Mouse (Mus musculus) embryonic stem cell, embryonic (primary cell): ENCODE results near the gene Slc1a1.

Source experiments
- CTCF ChIA-PET, 4 experiments: fragments of 300-600 bp in 2 of 4; fragments of 350-600 bp in 2 of 4; sonication (Branson Sonifier 250); formaldehyde crosslinking; loops; one replicate each; lab custom pipeline; 2022; ENCODE audit warnings: inconsistent platforms in 2 of 4; lab: Charles Lee
- POLR2A ChIA-PET, 4 experiments: fragments of 300-600 bp in 2 of 4; fragments of 350-600 bp in 2 of 4; sonication (Branson Sonifier 250); formaldehyde crosslinking; loops; one replicate each; lab custom pipeline; 2022; ENCODE audit warnings: antibody characterized with exemption in 4 of 4, inconsistent platforms in 1 of 4; lab: Charles Lee

Gene Slc1a1

DNA sequence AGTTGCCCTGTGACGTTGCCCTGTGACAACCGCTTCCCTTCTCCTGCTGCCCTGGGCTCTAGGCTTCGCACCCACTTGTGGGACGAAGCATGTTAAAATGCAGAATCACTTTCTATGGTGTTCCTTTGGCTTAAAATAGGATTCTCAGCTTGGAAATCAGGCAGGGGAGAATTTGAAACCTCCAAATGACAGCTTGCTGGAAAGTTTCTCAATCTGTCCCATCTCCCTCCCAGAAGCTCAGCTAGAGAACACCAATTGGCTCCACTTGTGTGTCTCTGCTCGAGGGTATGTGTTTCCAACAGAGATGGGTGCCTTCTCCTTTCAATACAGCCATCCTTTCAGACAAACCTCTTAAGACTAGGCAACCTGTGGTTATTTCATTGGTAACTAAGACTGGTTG is 56.4 kb downstream of the Slc1a1 start:
- CTCF ChIA-PET = no interaction called here
- POLR2A ChIA-PET = interaction anchor here in 1 of 4 experiments (0.6 kb wide), 1 partner anchor 171 kb away, joined by 4 read pairs; no protein-coding TSS in a partner anchor

DNA sequence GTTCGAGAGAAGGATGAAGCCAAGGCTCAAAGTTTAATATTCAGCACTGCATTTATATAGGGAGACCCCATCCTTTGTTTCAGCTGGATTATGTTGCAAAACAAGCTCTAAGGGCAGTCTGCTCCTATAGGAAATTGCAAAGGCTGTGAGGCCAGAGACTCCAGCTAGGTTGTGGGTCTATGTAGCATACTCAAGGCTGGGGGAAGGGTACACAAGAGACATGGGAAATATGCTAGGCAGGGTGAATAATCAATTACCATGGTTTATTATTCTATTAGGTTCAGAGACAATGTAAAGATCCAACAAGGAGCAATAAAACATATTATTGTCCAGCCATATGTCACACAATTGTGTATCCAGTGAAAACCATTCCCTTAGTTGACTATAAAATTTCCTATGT is 57.0 kb downstream of the Slc1a1 start:
- ChIA-PET POLR2A (interaction anchor here in 1 of 4 experiments (0.6 kb wide), 1 partner anchor 172 kb away, joined by 4 read pairs; no protein-coding TSS in a partner anchor), CTCF (no interaction called here)

DNA sequence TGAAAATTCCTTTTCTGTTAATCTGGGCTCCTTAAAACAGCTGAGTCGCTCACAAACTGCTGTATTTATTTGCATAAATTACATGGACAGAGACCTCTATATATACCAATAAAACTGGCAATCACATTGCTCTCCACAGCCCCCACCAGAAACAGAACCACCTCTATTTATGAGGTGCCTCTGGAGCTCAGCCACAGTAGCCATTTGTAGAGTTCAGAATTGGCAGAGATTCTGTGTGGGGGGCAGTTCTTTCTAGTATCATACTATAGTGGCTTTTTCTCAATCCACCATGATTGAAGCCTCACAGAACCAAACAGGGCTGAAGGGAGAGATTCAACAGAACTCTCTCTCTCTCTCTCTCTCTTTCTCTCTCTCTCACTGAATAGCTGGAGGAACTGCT is 61.8 kb downstream of the Slc1a1 start:
- POLR2A ChIA-PET = interaction anchor here in 1 of 4 experiments (0.7 kb wide), 1 partner anchor 788 kb away, joined by 3 read pairs; no protein-coding TSS in a partner anchor
- CTCF ChIA-PET = interaction anchor here in 2 of 4 experiments (0.7 kb wide), 2 partner anchors 43 to 731 kb away, joined by 3 read pairs; no protein-coding TSS in a partner anchor

DNA sequence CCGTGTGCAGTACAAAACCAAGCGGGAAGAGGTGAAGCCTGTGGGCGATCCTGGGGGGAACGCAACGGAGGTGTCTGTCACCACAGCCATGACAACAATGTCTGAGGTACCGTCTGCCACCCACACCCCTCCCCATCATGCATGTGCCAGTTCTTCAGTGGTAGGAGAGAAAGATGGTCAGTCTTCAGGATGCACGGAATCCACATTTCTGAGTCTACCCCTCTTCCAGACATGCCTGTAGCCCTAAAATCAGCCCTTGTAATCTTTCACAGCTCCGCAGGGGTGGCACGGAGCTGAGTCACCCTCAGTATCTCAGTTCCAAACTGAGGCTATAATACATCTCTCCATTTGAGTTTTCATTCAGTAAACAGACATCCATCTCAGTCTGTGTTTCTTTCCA is 62.6 kb downstream of the Slc1a1 start:
- ChIA-PET CTCF (interaction anchor here in 1 of 4 experiments (0.7 kb wide), 1 partner anchor 44 kb away, joined by 3 read pairs; no protein-coding TSS in a partner anchor), POLR2A (interaction anchor here in 2 of 4 experiments (0.6 to 0.7 kb wide), 2 partner anchors 111 to 789 kb away, joined by 3 read pairs; no protein-coding TSS in a partner anchor)

DNA sequence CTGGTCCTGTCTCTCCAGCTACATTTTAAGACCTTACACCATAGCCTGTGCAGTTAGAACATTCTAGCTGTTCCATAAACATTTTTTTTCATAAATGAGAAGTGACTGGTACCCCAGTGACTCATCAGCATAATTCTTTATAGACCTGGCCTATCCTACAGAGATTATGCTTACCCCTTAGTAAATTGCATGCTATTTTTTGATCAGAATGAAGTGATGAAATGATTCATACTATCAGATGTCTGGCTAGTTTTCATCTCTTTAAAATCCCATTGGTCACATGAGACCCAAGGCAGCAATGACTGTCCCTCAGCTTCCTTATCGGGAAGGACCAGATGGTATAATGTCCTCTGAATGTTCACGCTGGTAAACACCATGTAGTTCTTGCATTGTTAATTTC is 65.9 kb downstream of the Slc1a1 start:
- POLR2A ChIA-PET = no interaction called here
- CTCF ChIA-PET = no interaction called here

DNA sequence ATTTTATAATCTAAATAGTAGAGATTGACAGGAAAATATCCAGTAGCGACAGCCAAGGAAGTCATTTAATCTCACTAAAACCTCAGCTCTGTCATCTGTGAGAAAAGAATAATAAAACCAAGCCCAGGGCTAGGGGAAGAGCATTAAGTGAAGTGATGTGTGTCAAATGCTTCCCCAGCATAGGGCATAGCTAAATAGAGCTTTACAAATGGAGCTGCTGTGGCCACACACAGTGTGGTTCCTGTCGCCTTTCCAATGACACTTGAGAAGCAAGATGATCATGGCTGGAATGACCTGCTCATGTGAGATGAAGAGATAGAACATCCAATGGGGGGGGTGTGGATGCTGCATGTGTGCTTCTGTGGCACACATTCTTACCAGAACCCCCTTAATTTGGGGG is 67.3 kb downstream of the Slc1a1 start:
- ChIA-PET CTCF (interaction anchor here in 1 of 4 experiments (0.5 kb wide), 1 partner anchor 1268 kb away, joined by 5 read pairs; no protein-coding TSS in a partner anchor), POLR2A (no interaction called here)

DNA sequence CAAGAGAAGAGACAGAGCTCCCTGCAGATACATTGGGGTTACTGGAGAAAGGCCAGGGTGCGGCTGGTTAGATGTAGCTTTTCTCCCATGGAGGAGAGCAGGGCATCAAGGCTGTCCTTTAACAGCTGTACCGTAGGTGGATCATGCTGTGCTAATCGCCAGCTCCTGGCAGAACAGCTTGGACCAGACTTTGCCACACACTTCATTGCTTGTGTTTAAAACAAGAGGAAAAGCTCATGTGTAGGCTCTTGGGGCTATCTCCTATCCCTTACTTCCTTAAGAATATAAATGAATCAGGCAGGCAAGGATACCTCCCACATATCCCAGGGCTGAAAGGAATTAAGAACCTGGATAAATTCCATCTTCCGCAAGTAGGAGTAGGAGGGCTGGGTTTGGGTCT is 68.0 kb downstream of the Slc1a1 start:
- CTCF ChIA-PET = no interaction called here
- POLR2A ChIA-PET = no interaction called here

DNA sequence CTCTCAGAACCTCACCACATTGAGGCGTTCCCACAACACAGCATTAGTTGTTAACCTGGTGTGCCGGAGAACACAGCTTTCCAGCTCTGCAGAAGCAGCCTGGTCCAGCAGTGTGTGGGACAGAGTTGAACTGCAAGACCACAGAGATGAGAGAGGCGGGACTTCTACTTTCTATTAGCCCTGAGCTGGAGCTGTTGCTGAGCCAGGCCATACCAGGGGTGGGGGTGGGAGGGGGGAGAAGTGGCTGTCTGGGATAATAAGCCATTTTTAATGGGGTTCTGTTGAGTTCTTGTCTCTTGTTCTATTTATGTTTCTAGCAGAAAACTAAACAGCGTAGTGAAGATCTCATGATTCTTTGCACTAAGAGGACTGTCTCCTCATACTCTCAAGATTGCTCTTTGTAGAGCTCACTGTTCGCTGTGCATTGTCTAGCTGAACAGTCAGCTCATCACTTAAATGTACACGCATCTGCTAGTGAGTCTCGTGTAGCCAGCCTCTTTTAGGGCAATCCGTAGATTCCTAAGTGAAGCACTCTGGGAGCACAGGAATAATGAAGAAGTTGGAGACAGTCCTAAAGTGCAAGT is 68.8 kb downstream of the Slc1a1 start:
- ChIA-PET POLR2A (interaction anchor here in 2 of 4 experiments (0.6 to 0.8 kb wide), 2 partner anchors 65 to 86 kb away, joined by 3 read pairs; partner anchors contain the start of gene Cdc37l1 (in 1 of the 2)), CTCF (interaction anchor here in 1 of 4 experiments (0.6 kb wide), 1 partner anchor 437 kb away, joined by 3 read pairs; no protein-coding TSS in a partner anchor)

DNA sequence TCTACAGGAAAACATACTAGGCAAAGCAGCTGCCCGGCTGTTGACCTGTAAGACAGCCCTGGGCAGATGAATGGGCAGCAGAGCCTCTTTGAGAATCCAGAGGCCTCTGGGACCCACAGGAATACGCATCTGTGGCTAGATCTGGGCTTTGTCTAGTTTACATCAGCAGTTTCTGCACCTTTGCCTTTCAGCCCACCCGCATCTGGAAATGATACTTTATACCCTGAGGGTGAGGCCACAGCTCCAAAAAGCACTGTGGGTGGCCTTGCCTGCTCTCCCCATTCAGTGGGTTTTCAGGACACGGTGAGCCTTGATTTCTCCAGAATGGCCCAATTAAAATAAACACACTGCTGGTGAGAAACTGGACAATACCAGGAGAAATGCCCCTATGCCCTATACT is 73.3 kb downstream of the Slc1a1 start:
- CTCF ChIA-PET = no interaction called here
- POLR2A ChIA-PET = interaction anchor here in 1 of 4 experiments (0.8 kb wide), 1 partner anchor 725 kb away, joined by 4 read pairs; no protein-coding TSS in a partner anchor

DNA sequence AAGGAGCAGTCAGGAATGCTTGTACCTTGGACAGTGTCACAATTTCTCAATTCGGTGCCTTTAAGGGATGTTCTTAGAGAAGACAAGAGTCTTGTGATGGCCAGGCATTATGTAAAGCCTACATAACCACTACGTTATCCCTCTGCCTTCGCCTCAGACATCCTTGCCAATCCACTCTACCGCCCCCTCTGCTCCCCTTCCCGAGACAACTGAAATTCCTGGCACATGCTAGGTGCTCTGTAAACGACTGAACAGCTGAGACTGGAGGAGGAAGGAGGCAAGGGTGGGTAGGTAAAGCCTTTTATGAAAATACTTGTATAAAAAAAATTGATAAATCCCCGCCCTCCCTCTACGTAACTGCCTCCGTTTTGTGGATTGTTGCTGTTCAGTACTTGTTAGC is 73.8 kb downstream of the Slc1a1 start:
- ChIA-PET POLR2A (interaction anchor here in 1 of 4 experiments (0.8 kb wide), 1 partner anchor 725 kb away, joined by 4 read pairs; no protein-coding TSS in a partner anchor), CTCF (no interaction called here)

DNA sequence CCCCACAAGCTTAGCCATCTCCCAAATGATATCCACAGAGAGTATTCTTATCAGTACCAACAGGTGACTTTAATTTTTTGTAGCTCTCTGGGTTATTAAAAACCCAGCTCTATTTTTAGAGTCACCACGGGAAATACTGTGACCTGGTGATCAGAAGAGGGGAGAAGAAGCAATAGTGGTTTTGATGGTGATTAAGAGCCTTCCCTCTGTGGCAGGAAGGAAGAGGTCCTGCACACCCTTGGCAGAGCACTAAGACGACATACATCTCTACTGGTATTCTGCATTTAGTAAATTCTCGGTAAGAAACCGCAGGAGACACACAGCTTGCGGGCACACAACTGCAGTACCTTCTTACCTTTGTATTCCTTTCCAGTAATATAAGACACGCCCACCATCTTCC is 79.7 kb downstream of the Slc1a1 start:
- ChIA-PET POLR2A (no interaction called here), CTCF (interaction anchor here in 1 of 4 experiments (0.6 kb wide), 2 partner anchors 127 to 707 kb away, joined by 3 to 7 read pairs; no protein-coding TSS in a partner anchor)

DNA sequence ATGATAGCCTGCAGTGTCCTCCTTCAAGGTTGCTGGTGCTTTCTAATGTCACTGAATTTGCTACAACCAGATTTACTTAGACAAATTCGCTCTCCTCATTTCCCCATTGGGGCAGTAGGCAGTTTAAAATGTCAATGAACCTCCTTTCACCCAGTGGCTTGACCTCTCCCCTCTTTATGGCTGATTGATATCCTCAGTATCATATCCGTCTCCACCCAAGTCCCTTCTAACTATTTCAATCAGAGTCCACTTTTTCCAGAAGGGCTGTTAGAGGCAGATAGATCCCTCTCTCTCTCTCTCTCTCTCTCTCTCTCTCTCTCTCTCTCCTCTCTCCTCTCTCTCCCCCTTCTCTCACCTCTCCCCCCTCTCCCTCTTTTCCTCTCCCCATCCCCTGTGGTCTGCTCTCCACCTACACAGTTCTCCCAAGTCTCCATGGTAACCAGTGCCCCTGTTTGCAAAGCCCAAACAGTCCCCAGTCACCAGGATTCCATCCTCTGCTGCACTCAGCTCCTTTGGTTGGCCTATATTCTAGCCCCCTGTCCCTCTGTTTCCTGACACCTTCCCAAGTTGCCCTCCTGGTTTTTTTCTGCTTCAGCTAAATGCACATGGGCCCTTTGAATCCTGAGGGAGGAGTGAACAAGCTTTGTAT is 80.9 kb downstream of the Slc1a1 start:
- ChIA-PET CTCF (no interaction called here), POLR2A (no interaction called here)

DNA sequence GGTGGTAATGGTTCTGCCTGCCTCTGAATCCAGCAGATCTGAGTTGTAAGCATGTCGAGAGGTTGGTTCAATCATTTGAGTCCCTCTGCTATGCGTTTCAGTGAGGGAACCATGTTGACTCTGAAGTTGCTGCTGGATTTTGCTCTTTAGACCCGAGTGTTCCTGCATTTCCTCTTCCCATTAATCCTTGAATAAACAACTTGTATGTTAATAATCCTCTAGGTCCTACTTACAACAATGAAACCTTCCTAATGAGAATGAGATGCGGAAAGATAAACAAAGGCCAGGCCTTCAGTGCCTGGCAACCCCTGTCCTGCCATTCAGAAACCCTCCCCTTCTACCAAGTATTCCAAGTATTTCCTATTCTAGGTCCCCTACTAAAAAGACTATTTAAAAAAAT is 81.6 kb downstream of the Slc1a1 start:
- ChIA-PET CTCF (no interaction called here), POLR2A (no interaction called here)

DNA sequence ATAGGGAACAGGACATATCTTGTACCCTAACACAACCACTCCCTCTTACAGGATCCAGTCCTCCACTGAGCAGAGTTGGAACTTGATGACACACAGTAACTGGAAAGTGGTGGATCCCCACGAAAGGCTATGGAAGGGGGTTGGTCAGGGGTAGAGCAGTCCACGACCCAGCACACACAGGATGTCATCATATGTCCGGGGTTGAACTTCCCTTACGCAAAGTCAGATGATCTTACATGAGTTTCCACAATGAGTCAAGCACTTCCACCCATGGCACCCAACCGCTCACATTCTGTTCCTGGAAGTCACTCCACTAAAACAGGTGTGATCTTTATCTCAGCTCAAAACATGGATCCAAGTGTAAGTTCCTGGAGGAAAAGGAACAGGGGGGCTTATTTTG is 83.0 kb downstream of the Slc1a1 start:
- CTCF ChIA-PET = interaction anchor here in 2 of 4 experiments (0.6 to 0.7 kb wide), 2 partner anchors 141 to 271 kb away, joined by 3 to 4 read pairs; no protein-coding TSS in a partner anchor
- POLR2A ChIA-PET = no interaction called here

DNA sequence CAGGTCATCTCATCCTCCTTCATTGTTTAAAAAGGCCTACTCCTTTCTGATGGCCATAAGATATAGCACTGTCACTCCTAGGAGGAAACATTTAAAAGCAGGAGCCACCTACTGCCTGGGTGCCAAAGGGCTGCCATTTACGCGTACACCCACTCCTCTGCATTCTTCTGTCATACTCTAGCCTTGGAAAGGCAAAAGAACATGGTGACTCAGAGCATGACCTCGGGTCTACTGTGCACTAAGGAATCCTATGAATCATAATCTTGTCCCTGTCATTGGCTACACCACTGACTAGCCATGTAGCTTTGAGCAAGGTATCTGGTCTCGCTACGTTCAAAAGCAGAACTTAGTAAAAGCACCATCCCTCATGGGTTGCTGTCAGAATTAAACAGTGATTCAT is 91.5 kb downstream of the Slc1a1 start:
- CTCF ChIA-PET = no interaction called here
- POLR2A ChIA-PET = no interaction called here

DNA sequence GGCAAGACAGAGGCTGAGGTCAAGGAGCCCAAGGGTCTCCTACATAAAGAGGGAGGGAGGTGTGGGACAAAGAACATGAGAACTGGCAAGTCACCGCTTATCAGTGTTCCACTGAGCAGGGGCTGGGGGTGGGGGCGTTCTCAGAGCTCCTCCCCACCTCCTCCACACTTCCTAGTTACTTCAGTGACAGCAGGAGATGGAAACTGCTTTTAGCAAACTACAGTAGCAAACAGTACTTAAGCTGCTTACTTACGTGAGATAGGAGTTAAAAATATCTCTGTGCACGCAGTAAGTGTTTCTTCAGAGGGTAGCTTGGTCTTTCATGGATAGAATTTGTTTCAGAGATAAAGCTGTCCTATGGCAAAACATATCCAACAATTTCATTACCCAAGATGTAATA is 92.5 kb downstream of the Slc1a1 start:
- ChIA-PET POLR2A (interaction anchor here in 1 of 4 experiments (0.6 kb wide), 1 partner anchor 1103 kb away, joined by 4 read pairs; the partner anchor contains the start of gene Uhrf2), CTCF (no interaction called here)

DNA sequence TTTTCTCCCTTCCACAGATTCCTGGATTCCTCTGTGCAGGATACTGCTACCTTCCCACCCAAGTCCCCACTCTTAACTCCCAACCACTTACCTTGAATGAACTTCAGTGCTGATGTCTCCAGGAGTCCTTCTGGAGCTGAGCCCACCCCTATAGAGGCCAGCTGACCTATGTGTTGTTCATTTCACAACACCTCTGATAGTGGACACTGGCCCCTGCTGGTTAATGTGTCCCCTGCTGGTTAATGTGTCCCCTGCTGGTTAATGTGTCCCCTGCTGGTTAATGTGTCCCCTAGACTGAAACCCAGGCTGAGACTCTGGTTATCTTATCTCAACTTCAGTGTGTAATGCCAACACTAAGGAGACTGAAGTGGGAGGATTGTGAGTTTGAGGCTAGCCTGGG is 94.2 kb downstream of the Slc1a1 start:
- ChIA-PET CTCF (no interaction called here), POLR2A (no interaction called here)

DNA sequence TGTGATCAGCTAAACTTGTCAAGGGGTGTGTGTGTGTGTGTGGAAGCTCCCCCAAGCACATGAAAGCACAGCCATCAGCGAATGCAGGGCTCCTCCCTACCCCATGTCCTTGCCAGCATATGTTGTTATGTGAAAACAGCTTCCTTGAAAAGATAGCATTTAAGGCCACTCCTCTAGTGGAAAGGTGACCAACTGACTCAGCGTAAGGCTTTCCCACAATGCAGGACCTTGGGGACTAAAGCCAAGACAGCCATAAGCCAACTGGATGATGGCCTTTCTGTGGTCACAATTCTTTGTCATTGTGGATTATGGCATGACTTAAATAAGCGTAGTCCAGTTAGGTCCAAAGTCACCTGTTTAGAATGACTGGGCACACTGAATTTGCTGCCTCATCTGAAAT is 100.0 kb downstream of the Slc1a1 start:
- CTCF ChIA-PET = no interaction called here
- POLR2A ChIA-PET = no interaction called here

DNA sequence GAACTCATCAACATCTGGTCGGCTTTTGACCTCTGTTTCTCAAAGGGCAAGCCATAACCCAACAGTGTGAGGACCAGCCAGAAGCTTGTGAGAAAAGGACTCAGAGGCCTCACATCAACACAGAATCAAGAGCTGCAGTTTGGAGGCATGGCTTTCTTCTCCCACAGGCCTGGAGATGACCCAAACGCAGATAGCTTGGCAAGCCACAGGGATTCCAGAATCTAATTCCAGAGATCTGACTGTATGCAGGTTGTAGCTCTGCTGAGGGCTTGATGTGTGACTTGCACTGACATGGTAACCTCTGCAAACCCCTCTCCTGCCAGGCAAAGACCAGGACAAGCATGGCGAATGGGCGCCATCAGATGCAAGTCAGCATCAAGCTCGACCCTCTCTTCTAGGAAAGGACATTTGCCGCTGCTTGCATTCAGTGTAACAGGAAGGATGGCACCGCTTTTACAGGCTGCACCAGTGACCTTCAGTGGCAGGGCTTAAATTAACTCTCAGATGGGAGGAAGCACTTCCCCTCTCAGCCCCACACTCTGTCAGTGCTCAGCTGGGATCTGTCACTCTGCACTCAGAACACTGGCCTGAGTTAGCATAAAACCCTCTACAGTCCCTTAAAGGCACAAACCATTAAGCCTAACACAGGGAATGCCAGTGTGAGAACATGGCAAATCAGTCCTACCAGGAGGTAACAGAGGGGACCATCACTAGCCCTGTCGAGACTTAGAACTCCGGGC is 105.5 kb downstream of the Slc1a1 start:
- CTCF ChIA-PET = interaction anchor here in 2 of 4 experiments (0.8 to 1.1 kb wide), 2 partner anchors 463 to 561 kb away, joined by 3 read pairs; no protein-coding TSS in a partner anchor
- POLR2A ChIA-PET = interaction anchor here in 1 of 4 experiments (1.1 kb wide), 1 partner anchor 13 kb away, joined by 3 read pairs; no protein-coding TSS in a partner anchor
